Mouse (Mus musculus) embryonic fibroblast, embryonic 13.5 days (primary cell): ENCODE results near the gene Bach2.

Source experiments
- CTCF ChIP-seq: IDR thresholded peaks from 2 replicates; pipeline ENCODE4 v1.5.1; 2011; ENCODE audit warnings: mild to moderate bottlenecking, control low read depth, low read length, moderate library complexity, borderline replicate concordance; ENCODE audit not compliant: insufficient read depth
- POLR2A ChIP-seq: IDR thresholded peaks from 2 replicates; pipeline ENCODE4 v1.6.1; 2011; ENCODE audit warnings: low read depth, mild to moderate bottlenecking, control low read depth, low read length, moderate library complexity

- TF ChIP-seq CTCF (no peak), POLR2A (no peak)
Measured at GRCm38 (mm10) chr4:32349361-32349760, 110.8 kb downstream of the Bach2 start.
